21 mouse cellular contexts compared by ENCODE assay signal in genomic region chr13:93036218-93036617, GRCm38 (mm10).
"Had no signal": no experiment of that assay in that cellular context is flagged by ENCODE, and none has a peak within 500 bp of the region (broad histone marks: within the 10 kb centered on the region; RNA-seq: fewer than 3 reads in every experiment).

No protein-coding gene starts in this region.

- H3K4me1 ChIP-seq: limb, embryonic 12.5 days; limb, embryonic 15.5 days; liver, embryonic 12.5 days; liver, embryonic 15.5 days; neural tube, embryonic 12.5 days; neural tube, embryonic 15.5 days; stomach, embryonic 15.5 days had no signal

- H3K36me3 ChIP-seq: limb, embryonic 12.5 days; limb, embryonic 15.5 days; liver, embryonic 12.5 days; liver, embryonic 15.5 days; lung, embryonic 15.5 days; neural tube, embryonic 12.5 days; neural tube, embryonic 15.5 days; stomach, embryonic 15.5 days had no signal

- H3K9ac ChIP-seq: limb, embryonic 12.5 days; limb, embryonic 15.5 days; liver, embryonic 12.5 days; liver, embryonic 15.5 days; lung, embryonic 15.5 days; neural tube, embryonic 12.5 days; neural tube, embryonic 15.5 days; stomach, embryonic 15.5 days had no signal

- H3K9me3 ChIP-seq: limb, embryonic 12.5 days; limb, embryonic 15.5 days; liver, embryonic 12.5 days; liver, embryonic 15.5 days; lung, embryonic 15.5 days; neural tube, embryonic 12.5 days; neural tube, embryonic 15.5 days; stomach, embryonic 15.5 days had no signal

- H3K4me3 ChIP-seq: layer of hippocampus, adult 2 months; limb, embryonic 12.5 days; limb, embryonic 15.5 days; liver, embryonic 12.5 days; liver, embryonic 15.5 days; lung, embryonic 15.5 days; neural tube, embryonic 12.5 days; neural tube, embryonic 15.5 days; stomach, embryonic 15.5 days had no signal

- H3K27me3 ChIP-seq: limb, embryonic 12.5 days; limb, embryonic 15.5 days; liver, embryonic 12.5 days; liver, embryonic 15.5 days; lung, embryonic 15.5 days; neural tube, embryonic 12.5 days; neural tube, embryonic 15.5 days; stomach, embryonic 15.5 days had no signal

- DNase-seq: kidney, adult 18-20 months; kidney, adult 9 months; kidney, postnatal 25 days; left cerebral cortex, postnatal 4 days; lung, adult 18-20 months; lung, postnatal 10 days; lung, postnatal 4 days; right cerebral cortex, postnatal 25 days; spleen, adult 18-20 months; thymus, postnatal 25 days had no signal

- H3K27ac ChIP-seq: kidney, postnatal 0 days; layer of hippocampus, adult 2 months; limb, embryonic 12.5 days; limb, embryonic 15.5 days; liver, embryonic 12.5 days; liver, embryonic 15.5 days; lung, embryonic 15.5 days; neural tube, embryonic 12.5 days; neural tube, embryonic 15.5 days; stomach, embryonic 15.5 days had no signal

- ATAC-seq: intestine, embryonic 16.5 days; liver, embryonic 12.5 days had no signal

- H3K4me2 ChIP-seq: limb, embryonic 12.5 days; limb, embryonic 15.5 days; liver, embryonic 12.5 days; liver, embryonic 15.5 days; lung, embryonic 15.5 days; neural tube, embryonic 12.5 days; neural tube, embryonic 15.5 days; stomach, embryonic 15.5 days had no signal
